Mouse (Mus musculus) lung, postnatal 0 days (tissue): Measurements from ENCODE around the gene 4921524J17Rik.
A peak's percentile ranks its signal among the peaks of the same experiment; 100 is the strongest.

Experiments
- CTCF ChIP-seq: IDR thresholded peaks from 2 replicates; pipeline ENCODE4 v1.5.1; 2016; ENCODE audit warnings: antibody characterized with exemption, mild to moderate bottlenecking
- EP300 ChIP-seq: IDR thresholded peaks from 2 replicates; pipeline ENCODE4 v1.6.1; 2016; ENCODE audit warnings: antibody characterized with exemption, mild to moderate bottlenecking, control low read depth

DNA sequence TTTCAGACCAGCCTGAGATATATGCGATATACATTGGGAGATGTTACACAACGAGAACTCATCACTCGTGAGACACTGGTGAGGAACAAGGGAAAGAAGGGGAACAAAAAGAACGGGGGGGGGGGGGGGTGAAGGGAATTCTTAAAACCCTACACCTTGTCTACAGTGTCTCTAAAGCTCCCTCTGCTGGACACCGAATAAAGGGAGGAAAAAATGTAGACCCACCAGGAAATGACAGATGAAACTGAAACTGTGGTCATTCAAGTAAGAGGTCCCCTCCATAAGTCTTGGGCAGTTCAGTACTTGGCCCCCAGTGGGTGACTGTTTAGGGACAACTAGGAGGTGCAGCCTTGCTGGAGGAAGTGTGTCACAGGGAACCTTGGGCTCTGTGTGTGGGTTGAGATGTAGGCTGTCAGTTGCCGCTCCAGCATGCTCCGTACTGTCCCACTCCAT is 24.6 kb downstream of the 4921524J17Rik start:
- peak; percentile 68 for TF ChIP-seq CTCF
- TF ChIP-seq EP300, result no peak
